Mouse (Mus musculus): ENCODE data around the gene Ccl22.

DNA sequence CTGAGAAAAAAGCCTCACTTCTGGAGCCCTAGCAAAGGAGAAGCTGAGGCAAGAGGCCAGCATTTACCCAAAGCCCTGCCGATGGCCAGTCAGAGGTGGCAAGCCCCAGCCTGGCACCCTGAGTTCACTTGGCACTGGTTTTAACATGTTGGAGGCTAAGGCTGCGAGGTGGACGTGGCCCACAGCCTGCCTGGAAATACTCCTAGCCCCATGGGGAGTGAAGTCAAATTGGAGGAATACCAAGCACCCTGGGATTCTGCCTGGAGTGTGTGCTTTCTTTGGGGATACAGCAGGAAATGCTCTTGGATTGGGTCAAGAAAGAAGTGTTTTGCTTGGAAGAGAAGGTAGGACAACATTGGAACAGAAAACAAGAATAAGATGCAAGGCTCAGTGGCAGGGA, 29.5 kb upstream of the Ccl22 start:
- TF ChIP-seq CTCF (IDR thresholded peaks at IDR 0.05; ENCODE audit: control insufficient read depth, insufficient read depth, low read length): no peak
- TF ChIP-seq POLR2A (IDR thresholded peaks at IDR 0.05; ENCODE audit: borderline replicate concordance, control insufficient read depth, low read depth, low read length): no peak
